Mouse (Mus musculus) neural tube, embryonic 11.5 days (tissue): ENCODE measurements around the gene Sowahc. TPM values are rescaled to one million over a fixed set of nuclear protein-coding genes. Genes with fewer than 3 reads are reported as not detected.
A peak's percentile ranks its signal among the peaks of the same experiment; 100 is the strongest.

ENCODE experiments used
- ATAC-seq: fragments of 200-750 bp; cut with Nextera tagmentation; 2 replicates; pipeline ENCODE4 v1.8.0; 2017; ENCODE audit warnings: moderate number of reproducible peaks, mild to moderate bottlenecking, moderate TSS enrichment, moderate library complexity; ENCODE audit not compliant: insufficient read depth, low FRiP score, low TSS enrichment
- DNase-seq: peaks from one replicate; pipeline ENCODE4 v3.0.0-alpha.2; 2015; ENCODE audit warnings: low spot score
- H3K27ac ChIP-seq: fragments of 300-500 bp; sonication (generic); 2 replicates; pipeline ENCODE4 v1.5.1; 2014; ENCODE audit warnings: low read depth, mild to moderate bottlenecking, low read length
- H3K27me3 ChIP-seq: fragments of 300-500 bp; sonication (generic); 2 replicates; pipeline ENCODE4 v1.6.1; 2014; ENCODE audit warnings: mild to moderate bottlenecking, low read length, mixed read lengths; ENCODE audit not compliant: control insufficient read depth, insufficient read depth
- H3K36me3 ChIP-seq: fragments of 300-500 bp; sonication (generic); 2 replicates; pipeline ENCODE4 v1.6.1; 2014; ENCODE audit warnings: mild to moderate bottlenecking, low read length, moderate library complexity, mixed read lengths; ENCODE audit not compliant: control insufficient read depth, insufficient read depth
- H3K4me1 ChIP-seq: fragments of 300-500 bp; sonication (generic); 2 replicates; pipeline ENCODE4 v1.6.1; 2014; ENCODE audit warnings: low read length, mixed read lengths; ENCODE audit not compliant: control insufficient read depth, insufficient read depth
- H3K4me2 ChIP-seq: fragments of 300-500 bp; sonication (generic); 2 replicates; pipeline ENCODE4 v1.6.1; 2014; ENCODE audit warnings: low read depth, mild to moderate bottlenecking, moderate library complexity
- H3K4me3 ChIP-seq: fragments of 300-500 bp; sonication (generic); 2 replicates; pipeline ENCODE4 v1.5.1; 2014; ENCODE audit warnings: low read depth, low read length
- H3K9ac ChIP-seq: fragments of 300-500 bp; sonication (generic); 2 replicates; pipeline ENCODE4 v1.6.1; 2014; ENCODE audit warnings: mild to moderate bottlenecking, low read length
- H3K9me3 ChIP-seq: fragments of 300-500 bp; sonication (generic); 2 replicates; pipeline ENCODE4 v1.6.1; 2016; ENCODE audit warnings: low read length; ENCODE audit not compliant: control insufficient read depth
- WGBS: fragments of 180-500 bp; shearing (Covaris S2); extraction: QIAGEN DNeasy Blood & Tissue Kit; methylation state at CpG from one replicate; pipeline ENCODE4 v1.1.7; 2014; 5-methylcytosine and 5-hydroxymethylcytosine counted together
- polyA plus RNA-seq: library from polyadenylated mRNA; unstranded; fragments of >200 nt; fragmentation: Nextera tagmentation; extraction: Ambion mirVana; gene quantifications from 2 replicates; pipeline ENCODE4 v1.2.1, GENCODE M21; 2014

The Sowahc gene
- polyA plus RNA-seq, 1 experiment from 2014 or later = 13.0 TPM

DNA sequence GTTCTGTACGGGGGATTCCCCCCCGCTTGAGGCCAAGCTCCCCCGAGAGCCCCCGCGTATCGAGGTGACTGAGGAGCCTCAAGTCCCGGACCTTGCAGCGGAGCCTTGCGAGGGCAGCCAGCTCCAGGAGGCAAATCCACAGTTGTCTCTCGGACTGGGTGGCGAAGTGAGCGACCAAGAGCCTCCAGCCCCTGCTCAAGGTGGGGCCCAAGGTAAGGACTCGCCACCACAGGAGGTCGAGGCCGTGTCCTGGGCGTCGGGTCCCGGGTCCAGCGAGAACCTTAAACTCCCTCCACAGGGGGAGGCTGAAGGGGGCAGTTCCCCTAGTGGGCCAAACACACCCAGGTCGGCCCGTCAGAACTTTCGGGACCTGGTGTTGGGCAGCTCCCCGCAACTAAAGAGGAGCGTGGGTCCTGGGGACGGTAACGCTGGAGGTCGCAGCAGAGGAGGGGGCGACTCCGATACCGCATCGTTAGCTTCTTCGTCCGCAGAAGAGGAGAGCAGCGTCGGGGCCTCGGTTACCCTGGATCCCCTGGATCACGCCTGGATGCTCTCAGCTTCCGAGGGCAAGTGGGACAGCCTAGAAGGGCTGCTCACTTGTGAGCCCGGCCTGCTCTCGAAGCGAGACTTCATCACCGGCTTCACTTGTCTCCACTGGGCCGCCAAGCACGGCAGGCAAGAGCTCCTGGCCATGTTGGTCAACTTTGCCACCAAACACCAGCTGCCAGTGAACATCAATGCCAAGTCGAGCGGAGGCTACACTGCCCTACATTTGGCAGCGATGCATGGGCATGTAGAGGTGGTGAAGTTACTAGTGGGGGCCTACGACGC is 733 bp downstream of the Sowahc start:
- Histone ChIP-seq H3K27ac (peak overlapping the region; percentile 87), H3K4me1 (0 out of 2 replicates have a peak, but pooled peaks cover 3% of the 10 kb centered on the region), H3K27me3 (no peaks in the 10 kb centered on the region), H3K9ac (peak overlapping the region; percentile 80), H3K36me3 (no peaks in the 10 kb centered on the region), H3K4me2 (peak overlapping the region; percentile 100), H3K4me3 (peak overlapping the region; percentile 75), H3K9me3 (no peaks in the 10 kb centered on the region)
- WGBS = 4% methylated on average over 49 of the region's 49 CpGs
- ATAC-seq (no peak; the same call in none of the 2 replicates), DNase-seq (peak; percentile 49)

DNA sequence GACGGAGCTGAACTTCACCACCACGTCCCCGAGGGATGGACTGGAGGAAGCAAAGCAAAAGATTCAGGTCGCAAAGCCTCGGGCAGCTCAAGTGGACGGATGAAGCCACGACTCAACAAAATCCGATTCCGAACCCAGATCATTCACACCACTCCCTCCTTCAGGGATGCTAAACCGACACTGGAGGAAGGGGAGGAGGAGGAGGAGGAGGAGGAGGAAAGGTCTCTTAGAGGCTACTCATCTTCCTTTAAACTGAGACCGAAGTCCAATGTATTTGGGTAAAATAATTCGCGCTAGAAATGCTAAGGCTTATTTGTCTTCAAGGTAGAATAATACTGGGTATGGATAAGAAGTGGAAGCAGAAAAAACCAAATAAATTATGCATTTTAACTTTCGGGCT is 1.5 kb downstream of the Sowahc start:
- Histone ChIP-seq H3K27me3 (no peaks in the 10 kb centered on the region), H3K36me3 (no peaks in the 10 kb centered on the region), H3K4me2 (peak overlapping the region; percentile 100), H3K9ac (peak overlapping the region; percentile 80), H3K4me1 (0 out of 2 replicates have a peak, but pooled peaks cover 3% of the 10 kb centered on the region), H3K4me3 (peak overlapping the region; percentile 75), H3K9me3 (no peaks in the 10 kb centered on the region), H3K27ac (no peak overlapping the region)
- DNase-seq = no peak
- 36% methylated on average over 14 of the region's 14 CpGs for WGBS
- no peak for ATAC-seq

DNA sequence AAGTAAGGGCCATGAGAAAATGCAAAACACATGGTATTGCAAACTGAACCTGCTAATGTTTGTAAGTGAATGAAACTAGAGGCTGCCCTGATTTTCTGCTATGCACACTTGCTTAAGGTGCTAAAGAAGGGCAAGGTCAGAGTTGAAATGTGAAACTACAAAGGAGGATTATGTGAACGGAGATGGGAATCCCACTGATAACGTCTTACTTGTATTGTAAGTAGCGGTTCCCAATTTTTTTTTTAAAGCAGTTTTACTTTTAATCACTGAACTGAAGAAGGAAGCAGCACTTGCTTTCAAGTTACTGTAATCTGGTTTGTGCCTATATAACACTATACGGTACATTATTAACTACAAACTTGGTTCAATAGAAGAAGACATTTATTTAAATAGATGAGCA is 2.1 kb downstream of the Sowahc start:
- H3K27ac ChIP-seq = no peak overlapping the region
- no peak overlapping the region for H3K9ac ChIP-seq
- DNase-seq (no peak), ATAC-seq (no peak)
- 76% methylated on average over 4 of the region's 4 CpGs for WGBS
- 0 out of 2 replicates have a peak, but pooled peaks cover 3% of the 10 kb centered on the region for H3K4me1 ChIP-seq
- H3K27me3 ChIP-seq = no peaks in the 10 kb centered on the region
- H3K36me3 ChIP-seq = no peaks in the 10 kb centered on the region
- H3K9me3 ChIP-seq = no peaks in the 10 kb centered on the region
- no peak overlapping the region for H3K4me3 ChIP-seq
- H3K4me2 ChIP-seq = peak overlapping the region; percentile 100

GRCm38 (mm10) chr10:59225137-59225536 is 3.4 kb downstream of the Sowahc start:
- Histone ChIP-seq H3K27ac (no peak overlapping the region), H3K4me2 (no peak overlapping the region), H3K9me3 (no peaks in the 10 kb centered on the region), H3K9ac (no peak overlapping the region), H3K36me3 (no peaks in the 10 kb centered on the region), H3K27me3 (no peaks in the 10 kb centered on the region), H3K4me3 (no peak overlapping the region), H3K4me1 (0 out of 2 replicates have a peak, but pooled peaks cover 3% of the 10 kb centered on the region)
- ATAC-seq = no peak
- 98% methylated on average over 2 of the region's 2 CpGs for WGBS
- no peak for DNase-seq

GRCm38 (mm10) chr10:59229205-59229820 is 7.6 kb downstream of the Sowahc start:
- no peak for DNase-seq
- Histone ChIP-seq H3K27ac (no peak overlapping the region), H3K4me1 (no peaks in the 10 kb centered on the region), H3K36me3 (no peaks in the 10 kb centered on the region), H3K4me3 (no peak overlapping the region), H3K27me3 (no peaks in the 10 kb centered on the region), H3K4me2 (no peak overlapping the region), H3K9me3 (no peaks in the 10 kb centered on the region), H3K9ac (no peak overlapping the region)
- no peak for ATAC-seq
- WGBS = 82% methylated on average over 4 of the region's 4 CpGs

- H3K36me3 ChIP-seq = no peaks in the 10 kb centered on the region
- no peaks in the 10 kb centered on the region for H3K27me3 ChIP-seq
- H3K9ac ChIP-seq = no peak overlapping the region
- DNase-seq (no peak), ATAC-seq (no peak)
- H3K9me3 ChIP-seq = no peaks in the 10 kb centered on the region
- H3K4me1 ChIP-seq = no peaks in the 10 kb centered on the region
- no peak overlapping the region for H3K4me3 ChIP-seq
- 92% methylated on average over 2 of the region's 2 CpGs for WGBS
- no peak overlapping the region for H3K4me2 ChIP-seq
- no peak overlapping the region for H3K27ac ChIP-seq
Measured at GRCm38 (mm10) chr10:59235227-59235626, 13.5 kb downstream of the Sowahc start.

DNA sequence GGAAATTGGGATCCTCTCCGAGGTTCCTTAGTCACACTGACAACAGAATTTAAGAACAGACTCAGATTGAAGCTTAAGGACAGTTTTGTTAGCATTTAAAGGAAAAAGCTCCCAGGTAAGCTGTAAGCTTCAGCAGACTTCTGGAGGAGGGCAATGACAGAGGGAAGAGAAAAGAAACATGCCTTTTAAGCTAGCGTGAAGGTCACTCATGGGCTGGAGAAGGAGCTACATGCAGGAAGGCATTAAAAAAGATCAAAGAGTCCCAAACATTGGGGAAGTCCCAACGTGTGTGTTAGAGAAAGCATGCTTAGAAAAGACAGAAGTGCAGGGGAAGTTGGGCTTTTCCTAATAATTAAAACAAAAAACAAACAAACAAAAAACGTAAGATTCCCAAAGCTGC is 14.1 kb downstream of the Sowahc start:
- Histone ChIP-seq H3K9ac (no peak overlapping the region), H3K4me3 (no peak overlapping the region), H3K36me3 (no peaks in the 10 kb centered on the region), H3K27ac (no peak overlapping the region), H3K9me3 (no peaks in the 10 kb centered on the region), H3K4me2 (no peak overlapping the region), H3K27me3 (no peaks in the 10 kb centered on the region), H3K4me1 (no peaks in the 10 kb centered on the region)
- no peak for DNase-seq
- 61% methylated on average over 4 of the region's 4 CpGs for WGBS
- no peak for ATAC-seq

DNA sequence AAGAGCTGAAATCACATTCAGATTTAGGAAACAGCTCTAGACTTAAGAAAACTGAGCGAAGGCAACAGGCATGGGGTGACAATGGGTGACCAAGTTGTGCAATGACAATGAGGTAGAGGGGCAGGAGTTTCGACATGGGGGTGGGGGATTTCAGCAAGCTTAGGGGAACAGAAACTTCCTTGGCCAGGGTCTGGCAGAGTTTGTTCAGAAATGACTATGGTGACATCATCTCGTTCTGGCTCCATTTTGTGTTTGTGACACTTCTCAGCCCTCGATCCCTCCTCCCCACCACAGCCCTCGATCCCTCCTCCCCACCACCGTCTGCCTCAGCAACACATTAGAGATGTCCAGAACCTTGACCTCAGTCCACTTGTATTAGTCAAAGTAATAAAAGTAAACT is 14.7 kb downstream of the Sowahc start:
- no peaks in the 10 kb centered on the region for H3K9me3 ChIP-seq
- ATAC-seq (no peak), DNase-seq (no peak)

GRCm38 (mm10) chr10:59237757-59238156 is 16.0 kb downstream of the Sowahc start:
- Histone ChIP-seq H3K9ac (no peak overlapping the region), H3K9me3 (no peaks in the 10 kb centered on the region)

More for the DNA sequence above, 14.7 kb downstream of the Sowahc start:
- H3K4me1 ChIP-seq = no peaks in the 10 kb centered on the region
- H3K4me2 ChIP-seq = no peak overlapping the region
- no peaks in the 10 kb centered on the region for H3K27me3 ChIP-seq
- no peaks in the 10 kb centered on the region for H3K36me3 ChIP-seq
- WGBS = 81% methylated on average over 6 of the region's 6 CpGs
- H3K27ac ChIP-seq = no peak overlapping the region
- H3K4me3 ChIP-seq = no peak overlapping the region
- H3K9ac ChIP-seq = no peak overlapping the region

More at GRCm38 (mm10) chr10:59237757-59238156, 16.0 kb downstream of the Sowahc start:
- H3K4me1 ChIP-seq = no peaks in the 10 kb centered on the region
- no peak overlapping the region for H3K27ac ChIP-seq
- no peak overlapping the region for H3K4me2 ChIP-seq
- H3K4me3 ChIP-seq = no peak overlapping the region
- no peaks in the 10 kb centered on the region for H3K27me3 ChIP-seq
- ATAC-seq (no peak), DNase-seq (no peak)
- no peaks in the 10 kb centered on the region for H3K36me3 ChIP-seq
- 37% methylated on average over 3 of the region's 3 CpGs for WGBS
